Mouse (Mus musculus): ENCODE data around the gene Pax9.

DNA sequence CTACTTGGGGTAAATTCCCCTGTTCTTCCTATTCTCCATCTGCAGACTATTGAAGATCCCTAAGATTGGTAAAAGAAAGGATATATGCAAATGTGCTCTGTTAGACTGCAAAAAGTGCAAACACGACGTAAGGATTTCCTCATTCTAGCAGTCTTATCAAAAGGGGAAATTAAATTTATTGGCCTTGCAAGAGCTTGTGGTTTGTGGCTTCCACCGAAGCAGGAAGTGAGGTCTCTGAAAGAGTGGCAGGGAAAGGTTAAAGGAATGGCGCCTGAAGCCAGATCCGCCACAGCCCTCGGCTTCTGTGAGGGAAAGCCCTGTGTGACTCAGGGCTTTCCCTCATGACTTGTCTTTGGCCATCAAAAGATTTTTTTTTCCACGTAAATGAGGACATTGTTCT lies 13.9 kb upstream of the Pax9 start:
- TF ChIP-seq CTCF (IDR thresholded peaks at IDR 0.05; ENCODE audit: insufficient read depth, low read length) (no peak), POLR2A (IDR thresholded peaks at IDR 0.05; ENCODE audit: borderline replicate concordance, extremely low read depth, low read depth, low read length) (no peak)

Data from lung, adult 2 months (tissue).